Mouse (Mus musculus): Measurements from ENCODE around the gene Upp2.

GRCm38 (mm10) chr2:58812941-58813340 lies 245.8 kb downstream of the Upp2 start:
- TF ChIP-seq GATA1 (IDR thresholded peaks at IDR 0.05; ENCODE audit: borderline replicate concordance, low read length) (no peak), CTCF (IDR thresholded peaks at IDR 0.05; ENCODE audit: low read depth, low read length) (no peak), TAL1 (conservative IDR thresholded peaks at IDR 0.05; ENCODE audit: low read depth, low read length) (no peak)
